Mouse (Mus musculus): ENCODE data around the gene Plekhg5. TPM values are rescaled to one million over a fixed set of nuclear protein-coding genes. Genes with fewer than 3 reads are reported as not detected.

The Plekhg5 gene
- total and polyA plus RNA-seq, 3 experiments = 0.05 to 2.1 (median 1.1) TPM

DNA sequence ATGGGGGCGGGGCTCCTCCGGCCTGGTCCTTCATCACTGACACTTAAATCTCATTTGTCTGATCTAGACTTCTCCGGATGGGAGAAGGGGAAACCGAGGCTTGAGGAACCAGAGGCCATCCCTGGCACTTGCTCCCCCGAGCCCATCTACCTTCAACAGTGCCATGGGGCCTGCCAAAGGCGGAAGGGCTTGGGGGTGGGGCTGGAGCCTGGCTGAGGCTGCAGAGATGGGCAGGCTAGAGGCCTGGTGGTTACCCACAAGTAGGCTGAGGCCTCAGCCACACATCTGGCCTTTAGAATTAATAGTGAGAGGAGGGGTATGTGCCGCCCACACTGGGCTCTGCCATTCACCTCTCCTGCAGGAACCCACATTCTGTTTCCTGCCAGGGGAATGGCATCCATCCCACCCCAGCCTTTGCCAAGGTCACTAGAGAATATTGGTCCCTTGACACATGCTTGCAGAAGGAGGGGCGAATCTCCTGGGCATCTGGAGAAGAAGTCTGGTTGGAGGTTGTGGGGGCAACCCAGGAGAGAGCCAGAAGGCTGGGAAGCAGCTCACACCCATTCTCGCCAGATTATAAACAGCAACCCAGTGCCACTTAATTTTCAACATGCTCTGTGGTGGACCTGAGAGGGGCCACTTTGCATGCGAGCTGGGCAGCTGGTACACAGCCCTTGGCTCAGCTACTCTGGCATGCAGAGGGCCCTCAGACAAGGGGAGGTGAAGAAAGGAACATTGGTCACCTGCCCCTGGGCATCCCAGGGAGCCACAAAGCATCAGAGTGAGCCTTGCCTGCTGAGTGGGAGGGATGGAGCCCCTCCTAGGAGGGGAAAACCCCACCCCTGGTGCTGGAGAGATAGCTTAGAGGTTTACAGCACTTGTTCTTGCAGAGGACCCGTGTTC, 1.6 kb upstream of the Plekhg5 start:
- Histone ChIP-seq H3K4me3 (replicated peaks in 1 of 3; ENCODE audit: low read depth in 2 of 3, low read length in 2 of 3, poor library complexity in 1 of 3) (no peak overlapping the region), H3K27me3 (replicated peaks) (peaks cover 2% of the 10 kb centered on the region), H3K27ac (ENCODE audit: insufficient read depth, low read depth) (no peak overlapping the region), H3K9ac (ENCODE audit: insufficient read depth, low read depth) (no peak overlapping the region), H3K36me3 (replicated peaks in 1 of 2; ENCODE audit: control insufficient read depth in 1 of 2, insufficient read depth in 1 of 2, low read length in 1 of 2) (peaks cover 0 to 2% of the 10 kb centered on the region in 2 experiments), H3K4me2 (ENCODE audit: insufficient read depth, low read depth, poor library complexity, severe bottlenecking) (no peak overlapping the region), H3K79me2 (replicated peaks; ENCODE audit: control insufficient read depth, extremely low read depth, insufficient read depth, poor library complexity, severe bottlenecking) (no peaks in the 10 kb centered on the region), H3K9me3 (replicated peaks; ENCODE audit: low read length) (peaks cover 5% of the 10 kb centered on the region), H3K4me1 (ENCODE audit: control insufficient read depth in 1 of 2, insufficient read depth in 2 of 2) (peaks cover 4 to 7% of the 10 kb centered on the region in 2 experiments; a peak in 3 of 4 replicates)
- dilution Hi-C loops (cut with MboI; ENCODE audit: extremely low pct_ligation_motif_present, extremely low pct_unique_long_range_greater_than_20kb, low sequenced_read_pairs) (no loop called here), in situ Hi-C loops (cut with MboI; ENCODE audit: low pct_ligation_motif_present, low pct_unique_long_range_greater_than_20kb, low sequenced_read_pairs) (no loop called here)
- TF ChIP-seq SIN3A (IDR thresholded peaks at IDR 0.05; ENCODE audit: low read length) (no peak), RCOR1 (conservative IDR thresholded peaks at IDR 0.05; ENCODE audit: low read depth, low read length) (no peak), BHLHE40 (IDR thresholded peaks at IDR 0.05; ENCODE audit: low read depth, low read length) (no peak), CHD2 (IDR thresholded peaks at IDR 0.05; ENCODE audit: low read length) (no peak), POLR2AphosphoS2 (IDR thresholded peaks at IDR 0.05; ENCODE audit: low read depth, low read length) (no peak), ZNF384 (IDR thresholded peaks at IDR 0.05; ENCODE audit: low read depth, low read length) (no peak), POLR2A (IDR thresholded peaks at IDR 0.05; ENCODE audit: low read depth, low read length) (no peak), IRF4 (IDR thresholded peaks at IDR 0.05; ENCODE audit: low read depth, low read length) (no peak), JUN (IDR thresholded peaks at IDR 0.05; ENCODE audit: insufficient read depth, low read depth, low read length) (no peak), UBTF (IDR thresholded peaks at IDR 0.05; ENCODE audit: low read depth, low read length) (no peak), TBP (conservative IDR thresholded peaks at IDR 0.05; ENCODE audit: low read depth, low read length) (no peak)
- DNase-seq (ENCODE audit: extremely low read depth) = no peak

DNA sequence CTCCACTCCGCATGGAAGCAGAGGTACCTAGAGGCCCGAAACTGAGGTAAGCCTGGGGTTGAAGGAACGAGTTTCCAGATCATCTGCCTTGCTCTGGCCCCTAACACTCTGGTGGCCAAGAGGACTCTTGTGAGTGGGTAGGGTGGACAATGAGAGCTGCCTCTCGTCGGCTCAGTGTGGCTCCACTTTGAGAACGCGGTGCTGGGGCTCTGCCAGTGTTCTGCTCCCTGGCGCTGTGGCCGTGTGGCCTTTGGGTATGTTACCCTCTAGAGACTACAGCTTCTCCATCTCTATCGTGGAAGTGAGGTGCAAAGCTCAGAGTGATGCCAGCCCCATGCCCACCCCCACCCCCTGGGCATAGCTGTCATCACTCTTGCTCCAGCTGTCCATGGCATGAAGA, 357 bp downstream of the Plekhg5 start:
- no peak for TF ChIP-seq MAZ (IDR thresholded peaks at IDR 0.05; ENCODE audit: low read depth, low read length)
- TF ChIP-seq USF1 (IDR thresholded peaks at IDR 0.05; ENCODE audit: low read depth, low read length) = no peak
- no peak for TF ChIP-seq NRF1 (IDR thresholded peaks at IDR 0.05; ENCODE audit: low read depth, low read length)
- TF ChIP-seq SMC3 (IDR thresholded peaks at IDR 0.05; ENCODE audit: low read depth, low read length) = no peak
- TF ChIP-seq GABPA (IDR thresholded peaks at IDR 0.05; ENCODE audit: insufficient replicate concordance, low read depth, low read length) = no peak
- no peak for TF ChIP-seq USF2 (conservative IDR thresholded peaks at IDR 0.05; ENCODE audit: low read depth, low read length)
- no peak for DNase-seq (ENCODE audit: extremely low read depth)
- H3K9ac ChIP-seq (ENCODE audit: insufficient read depth, low read depth) = no peak overlapping the region
- no peak overlapping the region for H3K4me3 ChIP-seq (replicated peaks in 1 of 3; ENCODE audit: low read depth in 2 of 3, low read length in 2 of 3, poor library complexity in 1 of 3)
- H3K4me1 ChIP-seq (ENCODE audit: control insufficient read depth in 1 of 2, insufficient read depth in 2 of 2) = peaks cover 4 to 7% of the 10 kb centered on the region in 2 experiments; a peak in 3 of 4 replicates
- H3K79me2 ChIP-seq (replicated peaks; ENCODE audit: control insufficient read depth, extremely low read depth, insufficient read depth, poor library complexity, severe bottlenecking) = no peaks in the 10 kb centered on the region
- H3K9me3 ChIP-seq (replicated peaks; ENCODE audit: low read length) = peaks cover 5% of the 10 kb centered on the region
- no peaks in the 10 kb centered on the region for H3K36me3 ChIP-seq (replicated peaks in 1 of 2; ENCODE audit: control insufficient read depth in 1 of 2, insufficient read depth in 1 of 2, low read length in 1 of 2)
- H3K27ac ChIP-seq (ENCODE audit: insufficient read depth, low read depth) = no peak overlapping the region
- in situ Hi-C loops (cut with MboI; ENCODE audit: low pct_ligation_motif_present, low pct_unique_long_range_greater_than_20kb, low sequenced_read_pairs) (no loop called here), dilution Hi-C loops (cut with MboI; ENCODE audit: extremely low pct_ligation_motif_present, extremely low pct_unique_long_range_greater_than_20kb, low sequenced_read_pairs) (no loop called here)
- H3K4me2 ChIP-seq (ENCODE audit: insufficient read depth, low read depth, poor library complexity, severe bottlenecking) = no peak overlapping the region
- peaks cover 17% of the 10 kb centered on the region for H3K27me3 ChIP-seq (replicated peaks)
